Mouse (Mus musculus) midbrain, embryonic 14.5 days (tissue): ENCODE measurements around the gene Acbd4. TPM values are rescaled to one million over a fixed set of nuclear protein-coding genes. Genes with fewer than 3 reads are reported as not detected.

ENCODE experiments used
- ATAC-seq: fragments of 200-750 bp; cut with Nextera tagmentation; 2 replicates; pipeline ENCODE4 v1.8.0; 2017; ENCODE audit warnings: moderate number of reproducible peaks, moderate library complexity; ENCODE audit not compliant: low FRiP score, low TSS enrichment
- DNase-seq: peaks from one replicate; pipeline ENCODE4 v3.0.0-alpha.2; 2015
- H3K27ac ChIP-seq: fragments of 300-500 bp; sonication (generic); replicated peaks from 2 replicates; pipeline ENCODE4 v1.5.1; 2014; ENCODE audit warnings: mild to moderate bottlenecking, low read depth, low read length, moderate library complexity
- H3K27me3 ChIP-seq: fragments of 300-500 bp; sonication (generic); 2 replicates; pipeline ENCODE4 v1.6.1; 2014; ENCODE audit warnings: low read length, control low read depth, mixed read lengths; ENCODE audit not compliant: control insufficient read depth, insufficient read depth
- H3K36me3 ChIP-seq: fragments of 300-500 bp; sonication (generic); 2 replicates; pipeline ENCODE4 v1.6.1; 2014; ENCODE audit warnings: low read length, control low read depth; ENCODE audit not compliant: control insufficient read depth, insufficient read depth
- H3K4me1 ChIP-seq: fragments of 300-500 bp; sonication (generic); 2 replicates; pipeline ENCODE4 v1.6.1; 2014; ENCODE audit warnings: mild to moderate bottlenecking, antibody characterized with exemption, low read length, control low read depth; ENCODE audit not compliant: control insufficient read depth, insufficient read depth
- H3K4me2 ChIP-seq: fragments of 300-500 bp; sonication (generic); 2 replicates; pipeline ENCODE4 v1.6.1; 2014; ENCODE audit warnings: mild to moderate bottlenecking, low read length, moderate library complexity
- H3K4me3 ChIP-seq: fragments of 300-500 bp; sonication (generic); replicated peaks from 2 replicates; pipeline ENCODE4 v1.5.1; 2014; ENCODE audit warnings: low read depth, low read length
- H3K9ac ChIP-seq: fragments of 300-500 bp; sonication (generic); replicated peaks from 2 replicates; pipeline ENCODE4 v1.6.1; 2014; ENCODE audit warnings: mild to moderate bottlenecking, low read length, moderate library complexity
- H3K9me3 ChIP-seq: fragments of 300-500 bp; sonication (generic); 2 replicates; pipeline ENCODE4 v1.6.1; 2016; ENCODE audit warnings: low read length, control low read depth, mixed read lengths; ENCODE audit not compliant: control insufficient read depth
- WGBS: fragments of 180-500 bp; shearing (Covaris S2); extraction: QIAGEN DNeasy Blood & Tissue Kit; methylation state at CpG from one replicate; pipeline ENCODE4 v1.1.7; 2014; 5-methylcytosine and 5-hydroxymethylcytosine counted together
- polyA plus RNA-seq: library from polyadenylated mRNA; unstranded; fragments of >200 nt; fragmentation: Nextera tagmentation; extraction: Ambion mirVana; gene quantifications from 2 replicates; pipeline ENCODE4 v1.2.1, GENCODE M21; 2014

Gene Acbd4
- polyA plus RNA-seq, 1 experiment from 2014 or later: 8.0 TPM

GRCm38 (mm10) chr11:103067457-103068001, 34.0 kb upstream of the Acbd4 start:
- DNase-seq (no peak), ATAC-seq (no peak)
- WGBS: 91% methylated on average over 8 of the region's 8 CpGs
- H3K9me3 ChIP-seq: no peaks in the 10 kb centered on the region
- H3K4me1 ChIP-seq: no peaks in the 10 kb centered on the region
- no peak overlapping the region for H3K4me3 ChIP-seq
- no peak overlapping the region for H3K4me2 ChIP-seq
- H3K27ac ChIP-seq: no peak overlapping the region
- no peak overlapping the region for H3K9ac ChIP-seq
- H3K36me3 ChIP-seq: peaks cover 72% of the 10 kb centered on the region
- no peaks in the 10 kb centered on the region for H3K27me3 ChIP-seq

GRCm38 (mm10) chr11:103068272-103068671, 33.2 kb upstream of the Acbd4 start:
- Histone ChIP-seq H3K9ac (no peak overlapping the region), H3K4me2 (no peak overlapping the region), H3K27ac (no peak overlapping the region), H3K36me3 (peaks cover 67% of the 10 kb centered on the region), H3K9me3 (no peaks in the 10 kb centered on the region), H3K27me3 (no peaks in the 10 kb centered on the region), H3K4me3 (no peak overlapping the region), H3K4me1 (no peaks in the 10 kb centered on the region)
- DNase-seq (no peak), ATAC-seq (no peak)
- WGBS: 94% methylated on average over 4 of the region's 4 CpGs

GRCm38 (mm10) chr11:103068884-103069283, 32.6 kb upstream of the Acbd4 start:
- Histone ChIP-seq H3K36me3 (peaks cover 61% of the 10 kb centered on the region), H3K9me3 (no peaks in the 10 kb centered on the region), H3K9ac (no peak overlapping the region), H3K27me3 (no peaks in the 10 kb centered on the region), H3K4me3 (no peak overlapping the region), H3K27ac (no peak overlapping the region), H3K4me2 (no peak overlapping the region), H3K4me1 (no peaks in the 10 kb centered on the region)
- ATAC-seq (no peak), DNase-seq (no peak)
- WGBS: 93% methylated on average over 11 of the region's 11 CpGs

- H3K27me3 ChIP-seq: no peaks in the 10 kb centered on the region
- no peak overlapping the region for H3K4me3 ChIP-seq
- 100% methylated on average over 2 of the region's 2 CpGs for whole genome bisulfite sequencing
- no peak overlapping the region for H3K4me2 ChIP-seq
- H3K27ac ChIP-seq: no peak overlapping the region
- no peaks in the 10 kb centered on the region for H3K4me1 ChIP-seq
- DNase-seq: no peak
- no peak overlapping the region for H3K9ac ChIP-seq
- ATAC-seq: no peak
- H3K36me3 ChIP-seq: peaks cover 52% of the 10 kb centered on the region
- H3K9me3 ChIP-seq: no peaks in the 10 kb centered on the region
Measured at GRCm38 (mm10) chr11:103069731-103070130, 31.8 kb upstream of the Acbd4 start.

GRCm38 (mm10) chr11:103070322-103070880, 31.1 kb upstream of the Acbd4 start:
- no peak overlapping the region for H3K4me3 ChIP-seq
- H3K27ac ChIP-seq: no peak overlapping the region
- no peak overlapping the region for H3K4me2 ChIP-seq
- no peak overlapping the region for H3K9ac ChIP-seq
- ATAC-seq (no peak), DNase-seq (no peak)
- no peaks in the 10 kb centered on the region for H3K9me3 ChIP-seq
- WGBS: 92% methylated on average over 10 of the region's 10 CpGs
- H3K4me1 ChIP-seq: no peaks in the 10 kb centered on the region
- H3K27me3 ChIP-seq: no peaks in the 10 kb centered on the region
- peaks cover 47% of the 10 kb centered on the region for H3K36me3 ChIP-seq

GRCm38 (mm10) chr11:103073671-103074070, 27.8 kb upstream of the Acbd4 start:
- no peak overlapping the region for H3K4me3 ChIP-seq
- no peak overlapping the region for H3K27ac ChIP-seq
- no peaks in the 10 kb centered on the region for H3K4me1 ChIP-seq
- H3K4me2 ChIP-seq: no peak overlapping the region
- 79% methylated on average over 7 of the region's 7 CpGs for WGBS
- ATAC-seq: no peak
- peaks cover 15% of the 10 kb centered on the region for H3K36me3 ChIP-seq
- H3K9ac ChIP-seq: no peak overlapping the region
- H3K9me3 ChIP-seq: no peaks in the 10 kb centered on the region
- H3K27me3 ChIP-seq: no peaks in the 10 kb centered on the region
- no peak for DNase-seq

- H3K9ac ChIP-seq: no peak overlapping the region
- no peak for DNase-seq
- no peaks in the 10 kb centered on the region for H3K4me1 ChIP-seq
- H3K27ac ChIP-seq: no peak overlapping the region
- no peak overlapping the region for H3K4me3 ChIP-seq
- ATAC-seq: no peak
- WGBS: 61% methylated on average over 10 of the region's 10 CpGs
- H3K4me2 ChIP-seq: no peak overlapping the region
- no peaks in the 10 kb centered on the region for H3K9me3 ChIP-seq
- no peaks in the 10 kb centered on the region for H3K27me3 ChIP-seq
- peaks cover 10% of the 10 kb centered on the region for H3K36me3 ChIP-seq
Measured at GRCm38 (mm10) chr11:103074121-103074650, 27.3 kb upstream of the Acbd4 start.

- Histone ChIP-seq H3K9me3 (no peaks in the 10 kb centered on the region), H3K4me2 (no peak overlapping the region), H3K36me3 (peaks cover 6% of the 10 kb centered on the region), H3K27me3 (peaks cover under 1% of the 10 kb centered on the region; the same call in 1 of the 2 replicates), H3K4me3 (no peak overlapping the region), H3K27ac (no peak overlapping the region), H3K9ac (no peak overlapping the region), H3K4me1 (no peaks in the 10 kb centered on the region)
- whole genome bisulfite sequencing: 22% methylated on average over 10 of the region's 10 CpGs
- DNase-seq (no peak), ATAC-seq (no peak)
Measured at GRCm38 (mm10) chr11:103074796-103075323, 26.6 kb upstream of the Acbd4 start.

GRCm38 (mm10) chr11:103076010-103076409, 25.5 kb upstream of the Acbd4 start:
- no peak for DNase-seq
- peaks cover 11% of the 10 kb centered on the region; the same call in 1 of the 2 replicates for H3K27me3 ChIP-seq
- H3K4me1 ChIP-seq: 0 out of 2 replicates have a peak, but pooled peaks cover 5% of the 10 kb centered on the region
- no peak overlapping the region for H3K27ac ChIP-seq
- H3K9ac ChIP-seq: no peak overlapping the region
- no peak for ATAC-seq
- H3K36me3 ChIP-seq: 0 out of 2 replicates have a peak, but pooled peaks cover 4% of the 10 kb centered on the region
- no peak overlapping the region for H3K4me2 ChIP-seq
- 96% methylated on average over 7 of the region's 7 CpGs for WGBS
- H3K4me3 ChIP-seq: no peak overlapping the region
- no peaks in the 10 kb centered on the region for H3K9me3 ChIP-seq
